Mouse (Mus musculus) midbrain, embryonic 16.5 days (tissue): Measurements from ENCODE around the gene Wasf2. TPM values are rescaled to one million over a fixed set of nuclear protein-coding genes. Genes with fewer than 3 reads are reported as not detected.

Experiments used
- ATAC-seq: fragments of 200-750 bp; cut with Nextera tagmentation; 2 replicates; pipeline ENCODE4 v1.8.0; 2017; ENCODE audit warnings: moderate TSS enrichment
- H3K27ac ChIP-seq: fragments of 300-500 bp; sonication (generic); 2 replicates; pipeline ENCODE4 v1.5.1; 2014; ENCODE audit warnings: mild to moderate bottlenecking, low read length, mixed read lengths
- H3K27me3 ChIP-seq: fragments of 300-500 bp; sonication (generic); 2 replicates; pipeline ENCODE4 v1.6.1; 2014; ENCODE audit warnings: low read depth, low read length, mixed read lengths; ENCODE audit not compliant: control insufficient read depth, insufficient read depth
- H3K36me3 ChIP-seq: fragments of 300-500 bp; sonication (generic); 2 replicates; pipeline ENCODE4 v1.6.1; 2014; ENCODE audit warnings: mild to moderate bottlenecking, low read length, moderate library complexity, mixed read lengths; ENCODE audit not compliant: control insufficient read depth, insufficient read depth
- H3K4me1 ChIP-seq: fragments of 300-500 bp; sonication (generic); 2 replicates; pipeline ENCODE4 v1.6.1; 2014; ENCODE audit warnings: mild to moderate bottlenecking, low read length, mixed read lengths; ENCODE audit not compliant: control insufficient read depth, insufficient read depth
- H3K4me2 ChIP-seq: fragments of 300-500 bp; sonication (generic); 2 replicates; pipeline ENCODE4 v1.6.1; 2014; ENCODE audit warnings: mild to moderate bottlenecking, low read length, mixed read lengths
- H3K4me3 ChIP-seq: fragments of 300-500 bp; sonication (generic); 2 replicates; pipeline ENCODE4 v1.5.1; 2014; ENCODE audit warnings: low read depth, mild to moderate bottlenecking, low read length, moderate library complexity, mixed read lengths
- H3K9ac ChIP-seq: fragments of 300-500 bp; sonication (generic); 2 replicates; pipeline ENCODE4 v1.6.1; 2014; ENCODE audit warnings: low read depth, low read length, mixed read lengths
- H3K9me3 ChIP-seq: fragments of 300-500 bp; sonication (generic); replicated peaks from 2 replicates; pipeline ENCODE4 v1.6.1; 2014; ENCODE audit warnings: mild to moderate bottlenecking, low read length, mixed read lengths; ENCODE audit not compliant: control insufficient read depth, poor library complexity, severe bottlenecking
- WGBS: fragments of 180-500 bp; shearing (Covaris S2); extraction: QIAGEN DNeasy Blood & Tissue Kit; methylation state at CpG from one replicate; pipeline ENCODE4 v1.1.7; 2014; 5-methylcytosine and 5-hydroxymethylcytosine counted together
- polyA plus RNA-seq: library from polyadenylated mRNA; unstranded; fragments of >200 nt; fragmentation: Nextera tagmentation; extraction: Ambion mirVana; gene quantifications from 2 replicates; pipeline ENCODE4 v1.2.1, GENCODE M21; 2015

The Wasf2 gene
- polyA plus RNA-seq, 1 experiment from 2014 or later: 20.1 TPM

- H3K27me3 ChIP-seq: no peaks in the 10 kb centered on the region
- H3K9ac ChIP-seq: no peak overlapping the region
- H3K27ac ChIP-seq: no peak overlapping the region
- H3K36me3 ChIP-seq: no peaks in the 10 kb centered on the region
- ATAC-seq: no peak
- no peak overlapping the region for H3K4me3 ChIP-seq
- 79% methylated on average over 6 of the region's 6 CpGs for WGBS
- H3K4me1 ChIP-seq: peaks cover 4% of the 10 kb centered on the region; the same call in 1 of the 2 replicates
- H3K4me2 ChIP-seq: no peak overlapping the region
- H3K9me3 ChIP-seq: no peaks in the 10 kb centered on the region
Measured at GRCm38 (mm10) chr4:133159127-133159526, 28.8 kb downstream of the Wasf2 start.

- no peaks in the 10 kb centered on the region for H3K9me3 ChIP-seq
- H3K27ac ChIP-seq: no peak overlapping the region
- peaks cover 4% of the 10 kb centered on the region; the same call in 1 of the 2 replicates for H3K4me1 ChIP-seq
- H3K9ac ChIP-seq: no peak overlapping the region
- no peaks in the 10 kb centered on the region for H3K27me3 ChIP-seq
- H3K4me2 ChIP-seq: no peak overlapping the region
- 55% methylated on average over 4 of the region's 4 CpGs for WGBS
- H3K36me3 ChIP-seq: no peaks in the 10 kb centered on the region; the same call in 1 of the 2 replicates
- no peak overlapping the region for H3K4me3 ChIP-seq
- no peak for ATAC-seq
Measured at GRCm38 (mm10) chr4:133159646-133160045, 29.3 kb downstream of the Wasf2 start.

- WGBS: 82% methylated on average over 8 of the region's 8 CpGs
- H3K4me3 ChIP-seq: no peak overlapping the region
- ATAC-seq: no peak
- H3K9me3 ChIP-seq: no peaks in the 10 kb centered on the region
- H3K4me2 ChIP-seq: no peak overlapping the region
- H3K36me3 ChIP-seq: no peaks in the 10 kb centered on the region; the same call in 1 of the 2 replicates
- H3K27me3 ChIP-seq: no peaks in the 10 kb centered on the region
- H3K9ac ChIP-seq: no peak overlapping the region
- peaks cover 4% of the 10 kb centered on the region; the same call in 1 of the 2 replicates for H3K4me1 ChIP-seq
- H3K27ac ChIP-seq: no peak overlapping the region
Measured at GRCm38 (mm10) chr4:133160211-133160610, 29.9 kb downstream of the Wasf2 start.

- Histone ChIP-seq H3K36me3 (no peaks in the 10 kb centered on the region; the same call in 1 of the 2 replicates), H3K4me2 (no peak overlapping the region), H3K9me3 (no peaks in the 10 kb centered on the region), H3K4me1 (peaks cover 4% of the 10 kb centered on the region; the same call in 1 of the 2 replicates), H3K4me3 (no peak overlapping the region), H3K27ac (no peak overlapping the region), H3K9ac (no peak overlapping the region), H3K27me3 (no peaks in the 10 kb centered on the region)
- no peak for ATAC-seq
- WGBS: 75% methylated on average over 4 of the region's 4 CpGs
Measured at GRCm38 (mm10) chr4:133160821-133161220, 30.5 kb downstream of the Wasf2 start.

GRCm38 (mm10) chr4:133162196-133162595 lies 31.9 kb downstream of the Wasf2 start:
- 74% methylated on average over 6 of the region's 6 CpGs for WGBS
- H3K9ac ChIP-seq: no peak overlapping the region

GRCm38 (mm10) chr4:133166773-133167172 lies 36.5 kb downstream of the Wasf2 start:
- 91% methylated on average over 9 of the region's 9 CpGs for WGBS

More at GRCm38 (mm10) chr4:133162196-133162595, 31.9 kb downstream of the Wasf2 start:
- Histone ChIP-seq H3K4me1 (no peaks in the 10 kb centered on the region; the same call in 1 of the 2 replicates), H3K9me3 (no peaks in the 10 kb centered on the region), H3K27me3 (no peaks in the 10 kb centered on the region), H3K4me3 (no peak overlapping the region), H3K4me2 (no peak overlapping the region), H3K27ac (no peak overlapping the region), H3K36me3 (no peaks in the 10 kb centered on the region; the same call in 1 of the 2 replicates)
- ATAC-seq: no peak

GRCm38 (mm10) chr4:133169237-133170055 lies 39.1 kb downstream of the Wasf2 start:
- ATAC-seq: no peak
- Histone ChIP-seq H3K27me3 (no peaks in the 10 kb centered on the region), H3K9me3 (no peaks in the 10 kb centered on the region), H3K4me2 (no peak overlapping the region), H3K36me3 (no peaks in the 10 kb centered on the region; the same call in 1 of the 2 replicates), H3K4me1 (peaks cover 3% of the 10 kb centered on the region; the same call in 1 of the 2 replicates), H3K27ac (no peak overlapping the region), H3K9ac (no peak overlapping the region), H3K4me3 (no peak overlapping the region)
- WGBS: 87% methylated on average over 10 of the region's 10 CpGs

More at GRCm38 (mm10) chr4:133166773-133167172, 36.5 kb downstream of the Wasf2 start:
- Histone ChIP-seq H3K27ac (no peak overlapping the region), H3K9ac (no peak overlapping the region), H3K27me3 (no peaks in the 10 kb centered on the region), H3K36me3 (no peaks in the 10 kb centered on the region; the same call in 1 of the 2 replicates), H3K4me2 (no peak overlapping the region), H3K9me3 (no peaks in the 10 kb centered on the region), H3K4me1 (peaks cover 3% of the 10 kb centered on the region; the same call in 1 of the 2 replicates), H3K4me3 (no peak overlapping the region)
- ATAC-seq: no peak

GRCm38 (mm10) chr4:133170056-133170524 lies 39.8 kb downstream of the Wasf2 start:
- Histone ChIP-seq H3K9me3 (no peaks in the 10 kb centered on the region), H3K27me3 (no peaks in the 10 kb centered on the region), H3K4me3 (no peak overlapping the region), H3K4me1 (peaks cover 3% of the 10 kb centered on the region; the same call in 1 of the 2 replicates), H3K4me2 (no peak overlapping the region), H3K27ac (no peak overlapping the region), H3K9ac (no peak overlapping the region), H3K36me3 (no peaks in the 10 kb centered on the region)
- 87% methylated on average over 3 of the region's 3 CpGs for WGBS
- no peak for ATAC-seq

- H3K4me1 ChIP-seq: peaks cover 6% of the 10 kb centered on the region
- H3K27me3 ChIP-seq: no peaks in the 10 kb centered on the region
- H3K4me3 ChIP-seq: no peak overlapping the region
- no peaks in the 10 kb centered on the region for H3K36me3 ChIP-seq
- H3K9ac ChIP-seq: no peak overlapping the region
- no peak overlapping the region for H3K4me2 ChIP-seq
- no peak overlapping the region for H3K27ac ChIP-seq
- no peaks in the 10 kb centered on the region for H3K9me3 ChIP-seq
- no peak for ATAC-seq
Measured at GRCm38 (mm10) chr4:133170616-133171015, 40.3 kb downstream of the Wasf2 start.
